Mouse (Mus musculus): ENCODE results near the gene Actl6b. TPM values are rescaled to one million over a fixed set of nuclear protein-coding genes. Genes with fewer than 3 reads are reported as not detected.

Gene Actl6b
- polyA plus RNA-seq, 1 experiment, result not detected

DNA sequence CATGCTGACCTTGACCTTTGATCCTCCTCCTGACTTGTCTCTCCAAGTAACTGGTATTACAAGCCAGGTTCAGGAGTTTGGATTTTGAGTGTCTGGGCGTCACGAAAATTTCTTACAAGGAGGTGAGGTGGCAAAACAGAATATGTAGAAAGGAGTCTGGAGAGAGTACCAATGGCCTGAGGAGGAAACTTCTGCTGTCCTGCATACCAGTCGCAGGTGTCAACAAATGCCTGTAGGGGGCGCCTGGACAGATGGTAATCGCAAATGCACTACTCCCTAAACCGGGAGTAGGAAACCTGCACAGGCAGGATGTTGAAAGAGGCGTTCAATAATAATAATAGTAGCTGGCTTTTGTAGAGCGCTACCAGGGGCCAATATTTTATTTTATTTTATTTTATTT lies 31.7 kb downstream of the Actl6b start:
- peak; percentile 19 for TF ChIP-seq CTCF (IDR thresholded peaks at IDR 0.05; ENCODE audit: control insufficient read depth, insufficient read depth, insufficient read length)
- no peak for TF ChIP-seq MYOD1 (IDR thresholded peaks at IDR 0.05; ENCODE audit: control insufficient read depth, insufficient read length, low read depth)
- H3ac ChIP-seq (ENCODE audit: control insufficient read depth, insufficient read length, low read depth), result no peak overlapping the region
- H3K79me3 ChIP-seq (ENCODE audit: low read depth), result no peaks in the 10 kb centered on the region
- H3K27me3 ChIP-seq (ENCODE audit: control insufficient read depth, insufficient read depth, insufficient read length), result peaks cover 26% of the 10 kb centered on the region
- no peaks in the 10 kb centered on the region for H3K36me3 ChIP-seq (ENCODE audit: control insufficient read depth, insufficient read depth)
- H3K79me2 ChIP-seq (ENCODE audit: control insufficient read depth, insufficient read depth), result no peaks in the 10 kb centered on the region
- H3K4me3 ChIP-seq (ENCODE audit: insufficient read depth, poor library complexity, severe bottlenecking), result no peak overlapping the region

DNA sequence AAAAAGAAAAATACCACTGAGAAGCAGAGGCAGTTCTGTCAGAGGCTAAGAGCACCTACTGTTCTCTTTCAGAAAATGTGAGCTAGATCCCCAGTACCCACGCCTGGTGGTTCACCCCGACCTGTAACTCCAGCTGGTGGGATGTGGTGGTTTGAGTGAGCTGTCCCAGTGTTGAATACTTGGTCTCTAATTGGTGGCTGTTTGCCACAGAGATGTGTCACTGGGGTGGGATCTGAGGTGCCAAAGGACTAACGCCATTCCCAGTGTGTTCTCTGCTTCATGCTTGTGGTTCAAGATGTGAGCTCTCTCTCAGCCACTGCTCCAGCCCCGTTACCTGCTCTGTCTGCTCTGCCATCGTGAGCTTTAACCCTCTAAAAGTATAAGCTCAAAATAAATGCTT lies 37.2 kb downstream of the Actl6b start:
- Histone ChIP-seq H3K36me3 (ENCODE audit: control insufficient read depth, insufficient read depth) (no peaks in the 10 kb centered on the region), H3K4me3 (ENCODE audit: insufficient read depth, poor library complexity, severe bottlenecking) (no peak overlapping the region), H3K79me3 (ENCODE audit: low read depth) (no peaks in the 10 kb centered on the region), H3K27me3 (ENCODE audit: control insufficient read depth, insufficient read depth, insufficient read length) (no peaks in the 10 kb centered on the region), H3K79me2 (ENCODE audit: control insufficient read depth, insufficient read depth) (no peaks in the 10 kb centered on the region), H3ac (ENCODE audit: control insufficient read depth, insufficient read length, low read depth) (no peak overlapping the region)
- TF ChIP-seq MYOG (IDR thresholded peaks at IDR 0.05; ENCODE audit: control insufficient read depth, extremely low read depth, insufficient read length), result no peak
- TF ChIP-seq CEBPB (IDR thresholded peaks at IDR 0.05; ENCODE audit: low read depth), result no peak
- no peak for TF ChIP-seq MAX (IDR thresholded peaks at IDR 0.05)
- TF ChIP-seq CTCF (IDR thresholded peaks at IDR 0.05; ENCODE audit: control insufficient read depth, insufficient read depth, insufficient read length), result no peak
- no peak for TF ChIP-seq USF1 (IDR thresholded peaks at IDR 0.05; ENCODE audit: low read depth)
- TF ChIP-seq FOSL1 (IDR thresholded peaks at IDR 0.05; ENCODE audit: insufficient read depth, low read length, poor library complexity, severe bottlenecking), result no peak
- no peak for TF ChIP-seq MYOD1 (IDR thresholded peaks at IDR 0.05; ENCODE audit: control insufficient read depth, insufficient read length, low read depth)

DNA sequence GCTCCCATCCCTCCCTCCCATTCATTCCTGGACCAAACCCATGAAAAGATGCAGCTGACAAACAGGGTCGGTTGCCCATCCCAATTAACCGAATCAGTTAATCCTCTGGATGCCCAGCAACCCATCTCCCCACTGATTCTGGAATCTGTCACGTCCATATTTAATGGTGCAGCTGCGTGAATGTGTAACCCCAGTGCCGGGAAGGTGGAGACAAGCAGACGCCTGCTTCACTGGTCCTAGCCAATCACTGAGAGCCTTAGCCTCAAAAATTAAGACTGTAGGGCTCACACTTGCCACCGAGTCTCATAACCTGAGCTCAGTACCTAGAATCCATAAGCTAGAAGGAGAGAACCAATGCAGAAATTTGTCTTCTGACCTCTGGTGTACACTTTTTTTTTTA lies 42.6 kb downstream of the Actl6b start:
- H3K79me3 ChIP-seq (ENCODE audit: low read depth), result no peaks in the 10 kb centered on the region
- H3K4me3 ChIP-seq (ENCODE audit: insufficient read depth, poor library complexity, severe bottlenecking), result no peak overlapping the region
- no peak for TF ChIP-seq USF1 (IDR thresholded peaks at IDR 0.05; ENCODE audit: low read depth)
- TF ChIP-seq FOSL1 (IDR thresholded peaks at IDR 0.05; ENCODE audit: insufficient read depth, low read length, poor library complexity, severe bottlenecking), result no peak
- TF ChIP-seq MYOG (IDR thresholded peaks at IDR 0.05; ENCODE audit: control insufficient read depth, extremely low read depth, insufficient read length), result no peak
- TF ChIP-seq MYOD1 (IDR thresholded peaks at IDR 0.05; ENCODE audit: control insufficient read depth, insufficient read length, low read depth), result no peak
- no peak for TF ChIP-seq MAX (IDR thresholded peaks at IDR 0.05)
- TF ChIP-seq CEBPB (IDR thresholded peaks at IDR 0.05; ENCODE audit: low read depth), result no peak
- TF ChIP-seq CTCF (IDR thresholded peaks at IDR 0.05; ENCODE audit: control insufficient read depth, insufficient read depth, insufficient read length), result no peak
- H3ac ChIP-seq (ENCODE audit: control insufficient read depth, insufficient read length, low read depth), result no peak overlapping the region
- H3K79me2 ChIP-seq (ENCODE audit: control insufficient read depth, insufficient read depth), result peaks cover 4% of the 10 kb centered on the region
- H3K27me3 ChIP-seq (ENCODE audit: control insufficient read depth, insufficient read depth, insufficient read length), result no peaks in the 10 kb centered on the region
- H3K36me3 ChIP-seq (ENCODE audit: control insufficient read depth, insufficient read depth), result no peaks in the 10 kb centered on the region

DNA sequence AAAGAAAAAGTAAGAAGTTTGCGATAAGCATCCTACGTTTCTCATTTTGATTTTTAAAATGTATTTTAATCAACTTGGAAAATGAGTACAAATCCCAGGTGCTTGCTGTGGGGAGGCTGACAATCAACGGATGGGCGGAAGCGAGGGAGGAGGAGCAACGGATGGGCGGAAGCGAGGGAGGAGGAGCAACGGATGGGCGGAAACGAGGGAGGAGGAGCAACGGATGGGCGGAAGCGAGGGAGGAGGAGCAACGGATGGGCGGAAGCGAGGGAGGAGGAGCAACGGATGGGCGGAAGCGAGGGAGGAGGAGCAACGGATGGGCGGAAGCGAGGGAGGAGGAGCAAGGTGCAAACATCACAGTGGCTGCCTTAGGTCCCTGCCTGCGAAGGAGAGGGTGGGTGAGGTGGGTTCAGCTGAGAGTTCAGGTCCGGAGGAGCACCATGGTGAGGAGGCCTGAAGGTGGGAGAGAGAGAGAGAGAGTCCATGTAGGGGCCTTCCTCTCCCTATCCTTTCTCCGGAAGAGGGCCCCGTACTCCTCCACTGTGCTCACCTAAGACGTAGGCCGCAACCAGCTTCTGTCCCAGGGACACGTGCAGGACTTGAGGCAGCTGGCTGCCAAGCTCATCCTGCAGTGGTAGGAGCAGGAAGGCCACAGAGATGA lies 43.4 kb downstream of the Actl6b start:
- H3ac ChIP-seq (ENCODE audit: control insufficient read depth, insufficient read length, low read depth), result no peak overlapping the region
- no peaks in the 10 kb centered on the region for H3K27me3 ChIP-seq (ENCODE audit: control insufficient read depth, insufficient read depth, insufficient read length)
- no peaks in the 10 kb centered on the region for H3K36me3 ChIP-seq (ENCODE audit: control insufficient read depth, insufficient read depth)
- H3K79me2 ChIP-seq (ENCODE audit: control insufficient read depth, insufficient read depth), result peaks cover 4% of the 10 kb centered on the region
- no peak overlapping the region for H3K4me3 ChIP-seq (ENCODE audit: insufficient read depth, poor library complexity, severe bottlenecking)
- no peak for TF ChIP-seq CTCF (IDR thresholded peaks at IDR 0.05; ENCODE audit: control insufficient read depth, insufficient read depth, insufficient read length)
- TF ChIP-seq MAX (IDR thresholded peaks at IDR 0.05), result no peak
- no peak for TF ChIP-seq FOSL1 (IDR thresholded peaks at IDR 0.05; ENCODE audit: insufficient read depth, low read length, poor library complexity, severe bottlenecking)
- no peak for TF ChIP-seq MYOD1 (IDR thresholded peaks at IDR 0.05; ENCODE audit: control insufficient read depth, insufficient read length, low read depth)
- TF ChIP-seq MYOG (IDR thresholded peaks at IDR 0.05; ENCODE audit: control insufficient read depth, extremely low read depth, insufficient read length), result no peak
- no peak for TF ChIP-seq CEBPB (IDR thresholded peaks at IDR 0.05; ENCODE audit: low read depth)
- TF ChIP-seq USF1 (IDR thresholded peaks at IDR 0.05; ENCODE audit: low read depth), result no peak
- H3K79me3 ChIP-seq (ENCODE audit: low read depth), result no peaks in the 10 kb centered on the region

DNA sequence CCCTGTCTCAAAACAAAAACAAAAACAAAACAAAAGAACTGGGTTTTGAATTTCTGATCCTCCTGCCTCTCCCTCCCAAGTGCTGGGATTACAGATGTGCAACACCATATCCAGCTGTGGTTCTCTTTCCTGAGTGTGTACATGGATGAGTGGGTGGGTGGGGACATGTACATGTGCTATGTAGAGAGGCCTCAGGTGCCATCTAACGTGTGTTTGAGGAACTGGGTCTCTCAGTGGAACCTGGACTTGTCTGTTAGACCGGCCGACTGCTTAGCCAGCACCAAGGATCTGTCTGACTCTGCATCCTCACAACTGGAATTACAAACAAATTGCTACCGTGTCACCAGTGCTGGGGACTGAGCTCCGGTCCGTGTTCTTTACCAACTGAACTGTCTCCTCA lies 44.3 kb downstream of the Actl6b start:
- no peak for TF ChIP-seq MYOG (IDR thresholded peaks at IDR 0.05; ENCODE audit: control insufficient read depth, extremely low read depth, insufficient read length)
- Histone ChIP-seq H3K79me2 (ENCODE audit: control insufficient read depth, insufficient read depth) (peaks cover 11% of the 10 kb centered on the region), H3K79me3 (ENCODE audit: low read depth) (peaks cover 4% of the 10 kb centered on the region), H3ac (ENCODE audit: control insufficient read depth, insufficient read length, low read depth) (no peak overlapping the region), H3K4me3 (ENCODE audit: insufficient read depth, poor library complexity, severe bottlenecking) (no peak overlapping the region), H3K36me3 (ENCODE audit: control insufficient read depth, insufficient read depth) (no peaks in the 10 kb centered on the region), H3K27me3 (ENCODE audit: control insufficient read depth, insufficient read depth, insufficient read length) (no peaks in the 10 kb centered on the region)

DNA sequence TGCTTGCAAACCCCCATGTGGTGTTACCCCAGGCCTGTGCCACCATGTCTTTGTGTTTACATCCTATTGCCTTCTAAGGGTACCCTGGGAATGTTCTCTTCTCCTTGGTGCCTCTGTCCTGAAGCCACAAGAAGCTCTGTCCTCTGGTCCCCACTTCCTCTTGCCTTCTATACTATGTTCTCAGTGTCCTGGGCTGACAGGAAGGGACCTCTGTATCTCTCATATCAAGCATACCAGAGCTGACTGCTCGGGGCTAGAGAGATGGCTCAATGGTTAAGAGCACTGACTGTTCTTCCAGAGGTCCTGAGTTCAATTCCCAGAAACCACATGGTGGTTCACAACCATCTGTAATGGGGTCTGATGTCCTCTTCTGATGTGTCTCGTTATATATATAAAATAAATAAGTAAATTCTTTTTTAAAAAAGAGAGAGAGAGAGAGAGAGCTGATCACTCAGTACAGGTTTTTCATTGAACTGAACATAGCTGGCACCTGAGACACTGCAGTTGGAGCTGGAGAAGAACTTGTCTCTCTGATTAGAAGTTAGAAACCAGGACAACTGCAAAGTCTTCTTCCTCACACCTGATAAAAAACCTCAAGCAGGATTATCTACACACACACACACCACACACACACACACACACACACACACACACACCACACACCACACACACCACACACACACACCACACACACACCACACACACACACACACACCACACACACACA lies 44.9 kb downstream of the Actl6b start:
- Histone ChIP-seq H3K79me3 (ENCODE audit: low read depth) (peaks cover 4% of the 10 kb centered on the region), H3K4me3 (ENCODE audit: insufficient read depth, poor library complexity, severe bottlenecking) (no peak overlapping the region), H3K27me3 (ENCODE audit: control insufficient read depth, insufficient read depth, insufficient read length) (no peaks in the 10 kb centered on the region), H3ac (ENCODE audit: control insufficient read depth, insufficient read length, low read depth) (no peak overlapping the region), H3K36me3 (ENCODE audit: control insufficient read depth, insufficient read depth) (peaks cover under 1% of the 10 kb centered on the region), H3K79me2 (ENCODE audit: control insufficient read depth, insufficient read depth) (peaks cover 13% of the 10 kb centered on the region)
- no peak for TF ChIP-seq FOSL1 (IDR thresholded peaks at IDR 0.05; ENCODE audit: insufficient read depth, low read length, poor library complexity, severe bottlenecking)
- no peak for TF ChIP-seq MYOD1 (IDR thresholded peaks at IDR 0.05; ENCODE audit: control insufficient read depth, insufficient read length, low read depth)
- no peak for TF ChIP-seq USF1 (IDR thresholded peaks at IDR 0.05; ENCODE audit: low read depth)
- no peak for TF ChIP-seq MYOG (IDR thresholded peaks at IDR 0.05; ENCODE audit: control insufficient read depth, extremely low read depth, insufficient read length)
- TF ChIP-seq MAX (IDR thresholded peaks at IDR 0.05), result no peak
- no peak for TF ChIP-seq CEBPB (IDR thresholded peaks at IDR 0.05; ENCODE audit: low read depth)
- no peak for TF ChIP-seq CTCF (IDR thresholded peaks at IDR 0.05; ENCODE audit: control insufficient read depth, insufficient read depth, insufficient read length)

Data from C2C12 (cell line).